Mouse (Mus musculus) limb, embryonic 14.5 days (tissue): ENCODE data around the gene Cabp7. TPM values are rescaled to one million over a fixed set of nuclear protein-coding genes. Genes with fewer than 3 reads are reported as not detected.

ENCODE experiments used
- ATAC-seq: fragments of 200-750 bp; cut with Nextera tagmentation; 2 replicates; pipeline ENCODE4 v1.8.0; 2017; ENCODE audit warnings: low read depth, moderate number of reproducible peaks, moderate TSS enrichment; ENCODE audit not compliant: low FRiP score
- DNase-seq: peaks from one replicate; pipeline ENCODE4 v3.0.0-alpha.2; 2015; ENCODE audit warnings: low spot score
- H3K27ac ChIP-seq: fragments of 300-500 bp; sonication (generic); replicated peaks from 2 replicates; pipeline ENCODE4 v1.5.1; 2014; ENCODE audit warnings: low read depth, mild to moderate bottlenecking, low read length, moderate library complexity, mixed read lengths
- H3K27me3 ChIP-seq: fragments of 300-500 bp; sonication (generic); 2 replicates; pipeline ENCODE4 v1.6.1; 2014; ENCODE audit warnings: low read length, mixed read lengths; ENCODE audit not compliant: control insufficient read depth, insufficient read depth
- H3K36me3 ChIP-seq: fragments of 300-500 bp; sonication (generic); 2 replicates; pipeline ENCODE4 v1.6.1; 2014; ENCODE audit warnings: mild to moderate bottlenecking, low read length, moderate library complexity, mixed read lengths; ENCODE audit not compliant: control insufficient read depth, insufficient read depth
- H3K4me1 ChIP-seq: fragments of 300-500 bp; sonication (generic); 2 replicates; pipeline ENCODE4 v1.6.1; 2014; ENCODE audit warnings: antibody characterized with exemption, low read length, mixed read lengths; ENCODE audit not compliant: control insufficient read depth, insufficient read depth
- H3K4me2 ChIP-seq: fragments of 300-500 bp; sonication (generic); replicated peaks from 2 replicates; pipeline ENCODE4 v1.6.1; 2014; ENCODE audit warnings: low read depth, mild to moderate bottlenecking, low read length, moderate library complexity; ENCODE audit not compliant: severe bottlenecking
- H3K4me3 ChIP-seq: fragments of 300-500 bp; sonication (generic); replicated peaks from 2 replicates; pipeline ENCODE4 v1.5.1; 2014; ENCODE audit warnings: low read length
- H3K9ac ChIP-seq: fragments of 300-500 bp; sonication (generic); 2 replicates; pipeline ENCODE4 v1.6.1; 2014; ENCODE audit warnings: mild to moderate bottlenecking, low read depth, low read length, moderate library complexity; ENCODE audit not compliant: severe bottlenecking
- H3K9me3 ChIP-seq: fragments of 300-500 bp; sonication (generic); 2 replicates; pipeline ENCODE4 v1.6.1; 2016; ENCODE audit warnings: low read length; ENCODE audit not compliant: control insufficient read depth
- POLR2A ChIP-seq: fragments of 200-500 bp; IDR thresholded peaks from 2 replicates; pipeline ENCODE4 v1.8.0; 2012; ENCODE audit warnings: inconsistent platforms, mild to moderate bottlenecking, moderate library complexity, borderline replicate concordance; ENCODE audit not compliant: insufficient read depth, insufficient read length; ENCODE audit errors: extremely low read depth
- WGBS: fragments of 180-500 bp; shearing (Covaris S2); extraction: QIAGEN DNeasy Blood & Tissue Kit; methylation state at CpG from one replicate; pipeline ENCODE4 v1.1.7; 2014; 5-methylcytosine and 5-hydroxymethylcytosine counted together
- polyA plus RNA-seq, 2 experiments: library from polyadenylated mRNA; depleted of rRNA in 1 of 2; stranded (reverse) in 1 of 2; unstranded in 1 of 2; fragments of >200 nt; fragmentation: Nextera tagmentation in 1 of 2; extraction: Ambion mirVana in 1 of 2; gene quantifications; 2 replicates each; pipeline versions ENCODE4 v1.2.1 to v1.2.3; 2012 to 2014

Gene Cabp7
- polyA plus RNA-seq, 2 experiments, result 0.14 to 0.17 TPM

DNA sequence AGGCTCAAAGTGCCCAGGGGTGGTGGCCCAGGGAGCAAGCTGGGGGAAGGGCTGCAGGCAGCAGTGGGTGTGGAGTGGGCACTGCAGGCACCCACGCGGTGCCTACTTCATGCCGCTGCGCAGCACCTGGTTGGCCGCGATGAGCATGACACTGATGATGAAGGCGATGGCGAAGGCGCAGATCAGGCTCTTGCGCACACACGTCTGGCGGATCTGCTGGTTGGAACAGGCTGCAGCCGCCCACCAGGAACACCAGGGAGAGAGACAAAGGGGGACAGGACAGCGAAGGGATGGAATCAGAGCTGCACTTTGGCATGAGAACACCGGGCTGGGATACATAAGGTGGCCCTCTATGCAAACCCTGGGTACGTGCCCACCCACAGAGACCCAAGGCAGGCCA, 7.9 kb downstream of the Cabp7 start:
- TF ChIP-seq POLR2A, result no peak
- H3K4me3 ChIP-seq, result no peak overlapping the region
- no peak overlapping the region for H3K27ac ChIP-seq
- no peaks in the 10 kb centered on the region for H3K9me3 ChIP-seq
- H3K27me3 ChIP-seq, result peaks cover under 1% of the 10 kb centered on the region
- peaks cover 4% of the 10 kb centered on the region; the same call in 1 of the 2 replicates for H3K36me3 ChIP-seq
- ATAC-seq (no peak), DNase-seq (no peak)
- H3K4me2 ChIP-seq, result no peak overlapping the region
- no peak overlapping the region for H3K9ac ChIP-seq
- 93% methylated on average over 16 of the region's 16 CpGs for WGBS
- H3K4me1 ChIP-seq, result no peaks in the 10 kb centered on the region

DNA sequence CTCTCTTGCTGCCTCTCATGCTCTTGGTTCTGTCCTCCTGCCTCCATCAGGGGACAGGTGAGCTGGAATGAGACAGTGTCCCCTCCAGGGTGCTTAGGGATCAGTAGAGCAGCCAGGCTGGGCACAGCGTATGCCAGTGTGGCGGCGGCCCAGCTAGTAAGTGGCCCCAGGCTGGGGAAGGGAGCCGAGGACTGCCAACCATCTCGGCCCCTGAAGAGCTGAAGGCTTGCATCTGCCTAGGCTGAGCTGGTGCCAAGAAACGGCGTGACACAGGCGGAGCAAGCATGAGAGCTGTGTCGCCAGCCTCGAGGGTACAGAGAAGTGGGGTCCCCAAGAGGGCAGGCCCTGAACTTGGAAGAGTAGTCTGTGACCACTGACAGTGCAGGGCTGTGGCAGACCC, 8.9 kb downstream of the Cabp7 start:
- no peak overlapping the region for H3K27ac ChIP-seq
- H3K4me3 ChIP-seq, result no peak overlapping the region
- no peaks in the 10 kb centered on the region for H3K9me3 ChIP-seq
- WGBS, result 79% methylated on average over 10 of the region's 10 CpGs
- no peak overlapping the region for H3K4me2 ChIP-seq
- no peaks in the 10 kb centered on the region; the same call in 1 of the 2 replicates for H3K27me3 ChIP-seq
- ATAC-seq (no peak), DNase-seq (no peak)
- no peak overlapping the region for H3K9ac ChIP-seq
- H3K36me3 ChIP-seq, result peaks cover 6% of the 10 kb centered on the region; the same call in 1 of the 2 replicates
- no peaks in the 10 kb centered on the region for H3K4me1 ChIP-seq
- TF ChIP-seq POLR2A, result no peak

DNA sequence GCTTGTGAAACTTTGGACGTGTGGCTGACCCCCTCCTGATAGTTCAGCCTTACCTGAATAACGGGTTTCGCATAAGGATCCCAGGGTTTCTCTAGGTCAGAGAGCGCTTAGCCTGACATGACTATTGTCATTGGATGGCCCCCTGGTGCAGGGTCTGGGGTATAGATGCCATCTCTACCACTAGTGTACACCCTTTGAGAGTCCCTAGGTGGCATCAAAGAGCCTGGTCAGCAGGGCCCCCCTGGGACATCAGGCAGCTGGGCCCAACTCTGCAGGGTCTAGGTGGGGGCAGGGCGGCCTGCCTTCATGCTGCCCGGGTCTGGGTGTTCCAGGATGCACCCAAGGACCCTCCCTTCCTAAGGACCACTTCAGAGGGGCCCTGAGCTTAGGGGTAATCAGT, 10.2 kb downstream of the Cabp7 start:
- no peaks in the 10 kb centered on the region for H3K27me3 ChIP-seq
- WGBS, result 56% methylated on average over 6 of the region's 6 CpGs
- no peak for ATAC-seq
- no peaks in the 10 kb centered on the region for H3K4me1 ChIP-seq
- no peak for DNase-seq
- no peak for TF ChIP-seq POLR2A
- H3K9me3 ChIP-seq, result no peaks in the 10 kb centered on the region
- H3K4me3 ChIP-seq, result no peak overlapping the region
- H3K9ac ChIP-seq, result no peak overlapping the region
- H3K27ac ChIP-seq, result no peak overlapping the region
- H3K36me3 ChIP-seq, result peaks cover 12% of the 10 kb centered on the region; the same call in 1 of the 2 replicates
- no peak overlapping the region for H3K4me2 ChIP-seq

DNA sequence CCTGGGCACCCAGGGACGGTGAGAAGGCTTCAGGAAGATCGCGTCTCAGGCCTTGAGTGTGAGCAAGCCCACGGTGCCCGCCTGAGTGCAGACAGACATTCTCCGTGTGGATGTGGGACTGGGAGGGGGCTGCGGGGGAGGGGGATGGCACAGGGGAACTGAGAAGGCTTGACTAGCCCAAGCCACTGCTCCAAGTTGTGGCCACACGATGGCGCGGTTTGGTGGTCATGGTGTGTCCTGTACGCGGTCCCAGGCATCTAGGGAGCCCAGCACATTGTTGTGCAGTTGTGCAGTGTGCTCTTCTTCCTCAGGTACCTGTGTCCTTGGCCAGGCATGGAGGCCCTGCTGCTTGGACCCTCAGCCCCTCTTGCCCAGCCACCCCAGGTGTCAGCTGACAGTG, 12.4 kb downstream of the Cabp7 start:
- TF ChIP-seq POLR2A, result no peak
- H3K4me3 ChIP-seq, result no peak overlapping the region
- no peak for ATAC-seq
- no peaks in the 10 kb centered on the region for H3K4me1 ChIP-seq
- peaks cover 17% of the 10 kb centered on the region for H3K36me3 ChIP-seq
- WGBS, result 46% methylated on average over 12 of the region's 12 CpGs
- DNase-seq, result no peak
- H3K9me3 ChIP-seq, result no peaks in the 10 kb centered on the region
- no peaks in the 10 kb centered on the region for H3K27me3 ChIP-seq
- H3K9ac ChIP-seq, result no peak overlapping the region
- H3K4me2 ChIP-seq, result no peak overlapping the region
- no peak overlapping the region for H3K27ac ChIP-seq

DNA sequence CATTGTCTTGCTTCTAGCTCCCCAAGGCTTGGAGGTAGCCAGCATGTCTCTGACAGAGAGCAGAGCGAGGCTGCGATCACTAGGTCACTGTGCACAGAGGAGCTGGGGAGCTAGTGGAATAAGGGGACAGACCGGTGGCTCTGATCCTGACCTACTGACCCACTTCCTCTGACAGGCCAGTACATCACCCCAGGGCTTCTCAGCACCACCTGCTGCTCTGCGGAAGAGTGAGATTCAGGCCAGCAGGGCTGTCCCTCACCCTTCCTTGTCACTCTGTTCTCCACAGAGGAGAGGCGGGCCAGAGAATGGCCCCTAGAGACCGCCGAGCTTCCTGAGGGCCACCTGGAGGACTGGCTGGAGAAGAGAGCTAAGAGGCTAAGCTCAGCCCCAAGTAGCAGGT, 14.8 kb downstream of the Cabp7 start:
- H3K27me3 ChIP-seq, result no peaks in the 10 kb centered on the region
- H3K4me1 ChIP-seq, result no peaks in the 10 kb centered on the region
- ATAC-seq (no peak), DNase-seq (no peak)
- H3K9ac ChIP-seq, result no peak overlapping the region
- H3K9me3 ChIP-seq, result no peaks in the 10 kb centered on the region
- 69% methylated on average over 7 of the region's 7 CpGs for WGBS
- no peak overlapping the region for H3K4me2 ChIP-seq
- no peak for TF ChIP-seq POLR2A
- H3K4me3 ChIP-seq, result no peak overlapping the region
- peaks cover 19% of the 10 kb centered on the region for H3K36me3 ChIP-seq
- H3K27ac ChIP-seq, result no peak overlapping the region

DNA sequence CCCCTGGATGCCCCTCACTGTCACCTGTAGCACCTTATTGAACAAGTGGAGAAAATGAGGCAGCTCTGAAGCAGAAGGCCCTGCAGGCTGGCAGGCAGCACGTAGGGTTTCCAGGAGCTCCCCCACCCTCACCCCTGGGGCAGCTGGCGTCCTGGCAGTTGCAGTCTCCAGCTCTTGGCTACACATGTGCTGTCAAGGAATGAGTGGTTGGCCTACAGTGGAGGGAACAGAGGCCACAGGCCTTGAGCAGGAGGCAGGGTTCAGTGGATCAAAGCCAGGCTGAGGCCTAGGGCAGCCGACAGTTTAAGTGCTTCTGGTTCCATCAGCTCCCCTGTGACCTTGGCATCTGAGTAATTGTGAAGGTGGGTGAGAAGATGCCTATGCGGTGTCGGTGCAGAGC, 15.7 kb downstream of the Cabp7 start:
- H3K4me2 ChIP-seq, result no peak overlapping the region
- no peaks in the 10 kb centered on the region for H3K4me1 ChIP-seq
- peaks cover 19% of the 10 kb centered on the region for H3K36me3 ChIP-seq
- no peaks in the 10 kb centered on the region for H3K9me3 ChIP-seq
- H3K9ac ChIP-seq, result no peak overlapping the region
- ATAC-seq (no peak), DNase-seq (no peak)
- WGBS, result 64% methylated on average over 5 of the region's 5 CpGs
- no peak overlapping the region for H3K4me3 ChIP-seq
- no peak overlapping the region for H3K27ac ChIP-seq
- TF ChIP-seq POLR2A, result no peak
- H3K27me3 ChIP-seq, result no peaks in the 10 kb centered on the region
